Mouse (Mus musculus) urinary bladder, postnatal 36 days (tissue): Measurements from ENCODE around the gene Banf2.
A peak's percentile ranks its signal among the peaks of the same experiment; 100 is the strongest.

Experiments used
- DNase-seq, 2 experiments: peaks; one replicate each; pipeline ENCODE4 v3.0.0; 2022; ENCODE audit warnings: low spot score in 2 of 2, mixed read lengths in 1 of 2

Banf2 gene

GRCm38 (mm10) chr2:144101463-144101961 lies 68.7 kb downstream of the Banf2 start:
- no peak for DNase-seq

- no peak for DNase-seq
These were observed 74.5 kb downstream of the Banf2 start for GRCm38 (mm10) chr2:144107374-144107773.

- DNase-seq: no peak
These were observed 75.0 kb downstream of the Banf2 start for GRCm38 (mm10) chr2:144107810-144108209.

GRCm38 (mm10) chr2:144108376-144108775 lies 75.5 kb downstream of the Banf2 start:
- DNase-seq: no peak

GRCm38 (mm10) chr2:144111966-144112365 lies 79.1 kb downstream of the Banf2 start:
- DNase-seq: no peak

GRCm38 (mm10) chr2:144112666-144113065 lies 79.8 kb downstream of the Banf2 start:
- no peak for DNase-seq

- DNase-seq: no peak
These were observed 85.2 kb downstream of the Banf2 start for GRCm38 (mm10) chr2:144118061-144118460.

- DNase-seq: peak; percentile 37 to 65
These were observed 87.4 kb downstream of the Banf2 start for GRCm38 (mm10) chr2:144120186-144120823.

- DNase-seq: no peak
These were observed 89.2 kb downstream of the Banf2 start for GRCm38 (mm10) chr2:144122068-144122467.
